Mouse (Mus musculus): Measurements from ENCODE around the gene Nampt.

- TF ChIP-seq CTCF (IDR thresholded peaks at IDR 0.05; ENCODE audit: low read depth), result no peak
- no peak for TF ChIP-seq EP300 (IDR thresholded peaks at IDR 0.05; ENCODE audit: low read depth)
Measured at GRCm38 (mm10) chr12:32893212-32893611, 73.9 kb downstream of the Nampt start.

All from liver, embryonic 14.5 days (tissue).